Mouse (Mus musculus): ENCODE measurements around the gene Defb36. TPM values are rescaled to one million over a fixed set of nuclear protein-coding genes. Genes with fewer than 3 reads are reported as not detected.

Gene Defb36
- not detected for polyA plus RNA-seq (2014; fragmentation: Illumina TruSeq; extraction: RNeasy Lipid Tissue Mini Kit (QIAGEN cat#74804); ENCODE audit: insufficient read depth, low read depth, low replicate concordance)

DNA sequence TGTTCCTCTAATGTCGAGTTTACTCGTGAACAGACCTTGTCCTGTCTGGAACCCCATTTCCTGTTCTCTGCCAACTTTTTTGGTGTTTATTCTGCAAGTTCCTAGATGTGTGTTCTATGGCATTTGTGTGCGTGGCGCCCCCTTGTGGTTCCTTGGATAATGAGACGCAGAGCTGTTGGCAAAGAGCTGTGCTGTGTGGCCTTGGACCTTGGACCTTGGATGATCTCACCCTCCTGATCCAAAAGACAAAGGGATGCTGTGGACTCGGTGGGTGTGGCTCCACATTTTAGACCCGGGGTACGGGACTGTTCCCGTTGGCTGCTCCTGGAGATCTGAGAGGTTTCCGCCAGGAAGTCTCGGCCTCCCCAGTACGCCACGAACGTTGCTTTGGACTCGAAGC lies at the start of gene Defb36:
Defb36 (plus strand) TSS at position 271 of the 400 bp plus-strand sequence.

DNA sequence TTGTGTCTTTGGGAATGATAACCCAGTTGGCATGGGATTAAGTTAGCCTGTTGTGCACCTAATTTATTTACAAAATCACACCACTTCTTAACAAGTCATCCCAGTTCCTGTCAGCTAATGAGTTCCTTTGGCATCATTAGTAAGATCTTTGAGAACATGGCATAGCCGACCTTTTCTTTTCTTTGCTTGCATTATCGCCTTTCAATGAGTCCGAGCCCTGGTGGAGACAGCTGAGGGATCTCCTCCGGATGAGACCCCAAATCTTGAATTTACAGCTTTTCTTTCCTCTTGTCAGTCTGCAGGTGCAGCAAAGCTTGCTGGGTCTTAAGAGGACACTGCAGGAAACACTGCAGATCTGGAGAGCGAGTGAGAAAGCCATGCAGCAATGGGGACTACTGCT lies 35.1 kb upstream of the Defb36 start, which contains the start of gene Gm17416:
Gm17416 (plus strand) TSS at position 301 of the 400 bp plus-strand sequence.

DNA sequence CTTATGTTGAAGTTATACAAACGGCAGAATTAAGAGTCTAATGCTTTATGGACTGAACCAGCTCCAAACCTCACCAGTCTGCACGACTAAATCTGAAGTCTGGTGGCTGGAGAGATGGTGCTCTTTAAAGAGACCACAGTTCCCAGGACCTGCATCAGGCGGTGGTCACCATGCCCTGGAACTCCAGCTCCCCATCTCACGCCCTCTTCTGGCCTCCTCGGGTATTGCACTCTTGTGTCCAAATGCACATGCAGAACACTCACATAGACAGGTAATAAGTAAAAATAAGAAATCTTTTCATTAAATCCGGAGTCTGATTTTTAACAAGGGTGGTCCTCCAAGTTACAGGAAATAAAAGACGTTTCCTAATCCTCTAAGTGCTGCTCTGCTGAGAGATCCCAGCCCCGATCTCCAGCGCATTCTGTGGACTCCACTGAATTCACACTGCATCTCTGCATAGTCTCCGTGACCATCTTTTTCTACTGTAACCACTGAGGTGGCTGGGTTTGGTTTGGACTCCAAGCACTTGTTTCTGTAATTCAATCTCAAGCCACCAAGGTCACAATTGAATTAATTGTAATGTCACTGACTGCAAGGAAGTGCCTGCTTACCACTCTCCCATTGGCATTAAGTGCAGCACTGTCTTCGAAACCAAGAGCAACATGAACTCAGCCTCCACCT lies 31.9 kb upstream of the Defb36 start, which contains the start of gene Defb21:
Defb21 (plus strand) TSS at position 631 of the 681 bp plus-strand sequence.

DNA sequence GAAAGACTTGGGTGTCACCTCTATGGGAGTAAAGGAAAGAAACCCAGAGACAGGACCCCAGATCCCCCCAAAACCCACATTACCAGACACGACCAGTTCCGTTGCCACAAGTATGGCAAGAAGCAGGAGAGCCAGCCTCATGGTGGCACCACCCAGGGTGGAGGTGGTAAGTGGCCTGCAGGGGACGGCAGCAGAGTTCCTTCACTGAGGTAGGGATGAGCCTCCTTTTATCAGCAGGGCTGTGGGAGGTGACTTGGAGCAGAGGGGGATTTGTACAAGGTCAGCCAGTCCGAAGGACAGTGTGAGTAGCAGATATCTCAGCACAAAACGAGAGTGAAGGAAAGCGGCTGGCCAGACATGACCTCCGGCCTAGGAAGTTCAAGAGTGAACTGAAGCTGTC lies 24.0 kb upstream of the Defb36 start, which contains the start of gene Defb19:
Defb19 (minus strand) TSS at position 206 of the 400 bp plus-strand sequence.

DNA sequence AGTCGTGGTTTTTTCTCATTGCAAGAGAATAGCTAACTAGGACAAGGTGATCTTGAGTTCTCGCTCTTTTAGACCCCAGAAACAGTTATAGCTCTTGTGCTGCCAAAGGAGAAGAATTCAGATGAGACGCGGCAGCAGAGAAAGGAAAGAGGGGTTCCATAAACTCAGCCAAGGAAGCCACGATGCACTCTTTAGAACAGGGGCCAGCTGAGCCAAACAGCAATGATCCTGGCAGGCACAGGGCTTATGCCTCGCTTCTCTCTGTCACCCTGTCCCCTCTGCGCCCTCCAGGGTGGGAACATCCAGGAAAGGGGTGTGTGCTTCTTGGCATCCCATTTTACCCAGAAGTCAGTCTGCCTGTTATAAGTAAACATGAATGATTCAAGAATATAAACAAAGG lies 4.8 kb upstream of the Defb36 start, which contains the start of gene Defb45:
Defb45 (minus strand) TSS at position 101 of the 400 bp plus-strand sequence.

DNA sequence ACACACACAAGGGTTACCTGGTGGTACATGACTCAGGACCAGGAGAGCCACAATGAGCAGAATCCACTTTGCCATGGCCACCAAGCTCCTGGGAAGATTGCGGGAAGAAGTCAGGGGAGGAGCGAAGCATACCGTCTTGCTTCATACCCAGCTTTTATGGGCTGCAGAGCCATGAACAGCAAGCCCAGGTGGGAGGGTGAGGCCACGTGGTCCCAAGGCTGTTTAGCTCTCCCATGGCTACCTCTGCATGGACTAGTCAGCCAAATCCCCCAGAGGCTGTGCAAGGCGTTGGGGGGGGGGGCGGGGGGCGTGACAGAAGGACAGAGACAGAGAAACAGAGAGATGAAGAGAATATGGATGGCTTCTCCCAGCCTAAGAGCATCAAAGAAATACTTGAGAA lies 18.8 kb downstream of the Defb36 start, which contains the start of gene Defb25:
Defb25 (minus strand) TSS at position 101 of the 400 bp plus-strand sequence.

DNA sequence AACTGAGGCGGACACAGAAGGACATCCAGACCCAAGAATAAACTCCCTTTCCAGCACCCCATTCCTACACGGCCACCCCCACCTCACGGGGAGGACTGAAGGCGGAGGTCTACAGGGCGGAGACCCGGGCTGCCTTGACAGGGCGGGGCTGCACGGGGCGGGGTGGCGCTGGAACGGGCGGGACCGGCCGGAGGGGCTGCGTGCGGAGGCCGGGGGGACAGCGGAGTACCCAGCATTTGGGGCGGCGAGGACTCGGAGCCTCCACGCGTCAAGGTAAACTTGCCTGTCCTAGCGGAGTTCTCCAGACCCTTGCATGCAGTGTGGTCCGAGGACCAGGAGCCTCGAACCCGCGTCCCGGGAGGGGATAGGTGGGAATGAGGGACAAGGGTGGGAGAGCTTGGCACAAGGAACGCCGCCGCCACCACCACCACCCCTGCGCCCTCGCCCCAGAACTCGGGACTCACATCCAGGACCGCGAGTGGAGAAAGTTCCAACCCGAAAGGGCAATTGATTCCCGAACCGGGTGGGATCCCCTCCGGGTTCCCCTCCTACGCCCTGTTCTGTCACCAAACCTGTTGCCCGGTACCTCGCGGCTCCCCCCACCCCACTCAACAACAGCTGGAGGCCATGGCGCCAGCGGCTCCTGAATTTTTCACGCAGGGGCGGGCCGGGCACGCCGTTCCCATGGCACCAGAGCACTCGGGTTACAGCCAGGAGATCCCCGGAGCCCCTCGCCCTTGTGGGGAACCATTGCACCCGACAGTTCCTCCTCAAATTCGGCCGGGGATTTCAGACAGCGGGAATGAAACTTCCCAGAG lies 22.9 kb downstream of the Defb36 start, which contains the start of gene Rem1:
Rem1 (plus strand) TSS at position 178 of the 818 bp plus-strand sequence.

Other genes with a start within 250 kb of the Defb36 start
- gene Nrsn2, start 227.7 kb upstream of the Defb36 start, polyA plus RNA-seq (2014; fragmentation: Illumina TruSeq; extraction: RNeasy Lipid Tissue Mini Kit (QIAGEN cat#74804); ENCODE audit: insufficient read depth, low read depth, low replicate concordance), result not detected
- 1.6 TPM for gene Sox12, start 206.3 kb upstream of the Defb36 start, polyA plus RNA-seq (2014; fragmentation: Illumina TruSeq; extraction: RNeasy Lipid Tissue Mini Kit (QIAGEN cat#74804); ENCODE audit: insufficient read depth, low read depth, low replicate concordance)
- gene Zcchc3, start 189.3 kb upstream of the Defb36 start, polyA plus RNA-seq (2014; fragmentation: Illumina TruSeq; extraction: RNeasy Lipid Tissue Mini Kit (QIAGEN cat#74804); ENCODE audit: insufficient read depth, low read depth, low replicate concordance), result 3.9 TPM
- 11.0 TPM for gene 6820408C15Rik, start 188.7 kb upstream of the Defb36 start, polyA plus RNA-seq (2014; fragmentation: Illumina TruSeq; extraction: RNeasy Lipid Tissue Mini Kit (QIAGEN cat#74804); ENCODE audit: insufficient read depth, low read depth, low replicate concordance)
- not detected for gene Defb23, start 139.7 kb upstream of the Defb36 start, polyA plus RNA-seq (2014; fragmentation: Illumina TruSeq; extraction: RNeasy Lipid Tissue Mini Kit (QIAGEN cat#74804); ENCODE audit: insufficient read depth, low read depth, low replicate concordance)
- not detected for gene Defb20, start 127.3 kb upstream of the Defb36 start, polyA plus RNA-seq (2014; fragmentation: Illumina TruSeq; extraction: RNeasy Lipid Tissue Mini Kit (QIAGEN cat#74804); ENCODE audit: insufficient read depth, low read depth, low replicate concordance)
- not detected for gene Defb22, start 114.2 kb upstream of the Defb36 start, polyA plus RNA-seq (2014; fragmentation: Illumina TruSeq; extraction: RNeasy Lipid Tissue Mini Kit (QIAGEN cat#74804); ENCODE audit: insufficient read depth, low read depth, low replicate concordance)
- gene Defb26, start 92.6 kb upstream of the Defb36 start, polyA plus RNA-seq (2014; fragmentation: Illumina TruSeq; extraction: RNeasy Lipid Tissue Mini Kit (QIAGEN cat#74804); ENCODE audit: insufficient read depth, low read depth, low replicate concordance), result not detected
- not detected for gene Defb28, start 86.1 kb upstream of the Defb36 start, polyA plus RNA-seq (2014; fragmentation: Illumina TruSeq; extraction: RNeasy Lipid Tissue Mini Kit (QIAGEN cat#74804); ENCODE audit: insufficient read depth, low read depth, low replicate concordance)
- gene Defb29, start 64.2 kb upstream of the Defb36 start, polyA plus RNA-seq (2014; fragmentation: Illumina TruSeq; extraction: RNeasy Lipid Tissue Mini Kit (QIAGEN cat#74804); ENCODE audit: insufficient read depth, low read depth, low replicate concordance), result not detected
- not detected for gene Gm17416, start 35.0 kb upstream of the Defb36 start, polyA plus RNA-seq (2014; fragmentation: Illumina TruSeq; extraction: RNeasy Lipid Tissue Mini Kit (QIAGEN cat#74804); ENCODE audit: insufficient read depth, low read depth, low replicate concordance)
- not detected for gene Defb21, start 31.6 kb upstream of the Defb36 start, polyA plus RNA-seq (2014; fragmentation: Illumina TruSeq; extraction: RNeasy Lipid Tissue Mini Kit (QIAGEN cat#74804); ENCODE audit: insufficient read depth, low read depth, low replicate concordance)
- not detected for gene Defb19, start 24.0 kb upstream of the Defb36 start, polyA plus RNA-seq (2014; fragmentation: Illumina TruSeq; extraction: RNeasy Lipid Tissue Mini Kit (QIAGEN cat#74804); ENCODE audit: insufficient read depth, low read depth, low replicate concordance)
- gene Defb45, start 4.9 kb upstream of the Defb36 start, polyA plus RNA-seq (2014; fragmentation: Illumina TruSeq; extraction: RNeasy Lipid Tissue Mini Kit (QIAGEN cat#74804); ENCODE audit: insufficient read depth, low read depth, low replicate concordance), result not detected
- gene Defb25, start 18.7 kb downstream of the Defb36 start, polyA plus RNA-seq (2014; fragmentation: Illumina TruSeq; extraction: RNeasy Lipid Tissue Mini Kit (QIAGEN cat#74804); ENCODE audit: insufficient read depth, low read depth, low replicate concordance), result 2.9 TPM
- 10.7 TPM for gene Rem1, start 22.6 kb downstream of the Defb36 start, polyA plus RNA-seq (2014; fragmentation: Illumina TruSeq; extraction: RNeasy Lipid Tissue Mini Kit (QIAGEN cat#74804); ENCODE audit: insufficient read depth, low read depth, low replicate concordance)
- gene H13, start 65.1 kb downstream of the Defb36 start, polyA plus RNA-seq (2014; fragmentation: Illumina TruSeq; extraction: RNeasy Lipid Tissue Mini Kit (QIAGEN cat#74804); ENCODE audit: insufficient read depth, low read depth, low replicate concordance), result 64.5 TPM
- 6.4 TPM for gene Mcts2, start 82.7 kb downstream of the Defb36 start, polyA plus RNA-seq (2014; fragmentation: Illumina TruSeq; extraction: RNeasy Lipid Tissue Mini Kit (QIAGEN cat#74804); ENCODE audit: insufficient read depth, low read depth, low replicate concordance)
- 241 TPM for gene Id1, start 131.9 kb downstream of the Defb36 start, polyA plus RNA-seq (2014; fragmentation: Illumina TruSeq; extraction: RNeasy Lipid Tissue Mini Kit (QIAGEN cat#74804); ENCODE audit: insufficient read depth, low read depth, low replicate concordance)
- gene Cox4i2, start 149.8 kb downstream of the Defb36 start, polyA plus RNA-seq (2014; fragmentation: Illumina TruSeq; extraction: RNeasy Lipid Tissue Mini Kit (QIAGEN cat#74804); ENCODE audit: insufficient read depth, low read depth, low replicate concordance), result 150 TPM
- gene Bcl2l1, start 227.4 kb downstream of the Defb36 start, polyA plus RNA-seq (2014; fragmentation: Illumina TruSeq; extraction: RNeasy Lipid Tissue Mini Kit (QIAGEN cat#74804); ENCODE audit: insufficient read depth, low read depth, low replicate concordance), result 66.6 TPM
- 1.0 TPM for gene Tpx2, start 243.6 kb downstream of the Defb36 start, polyA plus RNA-seq (2014; fragmentation: Illumina TruSeq; extraction: RNeasy Lipid Tissue Mini Kit (QIAGEN cat#74804); ENCODE audit: insufficient read depth, low read depth, low replicate concordance)

Data from lung, adult 10 weeks (tissue).